Mouse (Mus musculus): ENCODE measurements around the gene 1700001P01Rik. TPM values are rescaled to one million over a fixed set of nuclear protein-coding genes. Genes with fewer than 3 reads are reported as not detected.

1700001P01Rik gene
- polyA plus RNA-seq, 1 experiment from 2014 or later, result 0.83 TPM

DNA sequence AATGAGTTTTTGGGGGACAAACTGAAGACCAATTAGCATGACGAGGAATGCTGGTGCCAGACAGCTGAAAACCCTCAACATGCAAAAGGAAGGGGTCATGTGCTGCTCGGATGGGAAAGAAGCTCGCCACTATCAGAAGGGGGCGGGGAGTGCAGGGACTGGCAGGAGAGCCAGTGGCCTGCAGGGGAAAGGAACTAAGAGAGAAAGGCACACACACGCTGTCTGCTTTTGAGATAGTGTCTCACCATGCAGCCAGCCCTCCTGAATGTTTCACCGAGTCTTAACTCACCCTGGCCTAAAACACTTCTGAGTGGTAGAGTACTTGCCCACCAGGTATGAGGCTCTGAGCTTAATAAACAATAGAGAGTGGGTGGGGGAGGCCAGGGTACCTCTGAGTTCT lies 16.8 kb downstream of the 1700001P01Rik start:
- H3K4me3 ChIP-seq, result no peak overlapping the region
- peaks cover 91% of the 10 kb centered on the region for H3K36me3 ChIP-seq
- H3K4me2 ChIP-seq (replicated peaks), result no peak overlapping the region
- H3K9me3 ChIP-seq, result 0 out of 2 replicates have a peak, but pooled peaks cover 3% of the 10 kb centered on the region
- H3K4me1 ChIP-seq, result no peaks in the 10 kb centered on the region
- 82% methylated on average over 6 of the region's 6 CpGs for WGBS
- H3K27ac ChIP-seq, result no peak overlapping the region
- no peaks in the 10 kb centered on the region for H3K27me3 ChIP-seq
- no peak for ATAC-seq (ENCODE audit: low FRiP score, low read depth)
- H3K9ac ChIP-seq, result no peak overlapping the region

DNA sequence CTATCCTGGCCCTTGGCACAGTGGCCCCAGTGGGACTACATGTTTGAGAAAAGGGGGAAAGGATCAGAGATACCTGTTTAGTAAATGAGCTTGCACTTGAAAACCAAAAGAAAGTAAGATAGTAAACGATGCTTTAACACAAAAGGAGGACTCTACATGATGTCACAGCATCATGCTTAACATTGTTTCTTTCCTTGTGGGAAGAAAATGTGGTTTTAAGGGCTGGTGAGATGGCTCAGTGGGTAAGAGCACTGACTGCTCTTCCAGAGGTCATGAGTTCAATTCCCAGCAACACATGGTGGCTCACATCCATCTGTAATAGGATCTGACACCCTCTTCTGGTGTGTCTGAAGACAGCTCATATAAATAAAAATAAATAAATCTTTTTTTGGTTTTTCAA lies 17.6 kb downstream of the 1700001P01Rik start:
- WGBS, result 93% methylated on average over 1 of the region's 1 CpGs
- Histone ChIP-seq H3K27ac (no peak overlapping the region), H3K4me2 (replicated peaks) (no peak overlapping the region), H3K27me3 (no peaks in the 10 kb centered on the region), H3K4me3 (no peak overlapping the region), H3K9ac (no peak overlapping the region), H3K36me3 (peaks cover 92% of the 10 kb centered on the region), H3K9me3 (0 out of 2 replicates have a peak, but pooled peaks cover 3% of the 10 kb centered on the region), H3K4me1 (no peaks in the 10 kb centered on the region)
- ATAC-seq (ENCODE audit: low FRiP score, low read depth), result no peak

DNA sequence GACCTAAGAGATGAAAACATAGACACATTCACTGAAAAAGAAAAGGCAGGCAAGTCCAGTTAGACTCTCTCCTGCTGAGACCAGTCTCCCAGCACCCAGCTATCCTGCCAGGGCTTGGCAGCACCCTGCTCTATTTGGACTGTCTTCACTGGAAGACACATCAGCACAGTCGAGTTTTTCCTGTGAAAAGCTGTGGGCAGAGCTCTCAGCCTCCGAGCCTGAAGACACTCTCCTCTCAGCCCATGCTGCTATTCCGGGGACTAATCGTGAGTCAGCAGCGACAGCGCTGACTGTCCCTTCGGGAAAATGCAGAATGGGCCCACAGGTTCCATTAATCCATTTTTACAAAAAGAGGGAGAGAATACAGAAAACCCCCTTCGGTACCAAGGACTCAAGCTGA lies 22.4 kb downstream of the 1700001P01Rik start:
- H3K4me2 ChIP-seq (replicated peaks), result no peak overlapping the region
- no peaks in the 10 kb centered on the region for H3K4me1 ChIP-seq
- peaks cover 95% of the 10 kb centered on the region for H3K36me3 ChIP-seq
- no peak overlapping the region for H3K27ac ChIP-seq
- 92% methylated on average over 8 of the region's 8 CpGs for WGBS
- H3K9me3 ChIP-seq, result peaks cover 5% of the 10 kb centered on the region; the same call in 1 of the 2 replicates
- ATAC-seq (ENCODE audit: low FRiP score, low read depth), result no peak
- no peaks in the 10 kb centered on the region for H3K27me3 ChIP-seq
- H3K4me3 ChIP-seq, result no peak overlapping the region
- H3K9ac ChIP-seq, result no peak overlapping the region

DNA sequence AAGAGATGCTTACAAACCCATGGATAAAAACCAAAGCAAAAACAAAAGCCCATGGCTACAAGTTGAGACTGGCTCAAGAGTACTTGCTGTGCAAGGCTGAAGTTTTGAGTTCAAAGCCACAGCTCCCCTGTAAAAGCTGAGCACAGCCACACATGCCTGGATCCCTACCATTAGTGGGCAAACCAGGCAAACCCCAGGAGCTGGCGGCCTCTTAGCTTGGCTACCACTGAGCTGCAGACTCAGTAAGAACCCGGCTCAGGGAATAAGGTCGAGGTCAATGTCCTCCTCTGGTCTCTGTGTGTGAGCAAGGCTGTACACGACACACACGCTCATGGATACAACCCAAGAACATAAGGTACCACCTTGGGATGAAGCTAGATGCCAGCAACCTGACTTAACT lies 27.2 kb downstream of the 1700001P01Rik start:
- ATAC-seq (ENCODE audit: low FRiP score, low read depth), result no peak
- H3K4me1 ChIP-seq, result peaks cover 4% of the 10 kb centered on the region
- H3K27me3 ChIP-seq, result no peaks in the 10 kb centered on the region
- WGBS, result 89% methylated on average over 5 of the region's 5 CpGs
- H3K36me3 ChIP-seq, result peaks cover 76% of the 10 kb centered on the region
- H3K27ac ChIP-seq, result no peak overlapping the region
- no peak overlapping the region for H3K4me2 ChIP-seq (replicated peaks)
- H3K4me3 ChIP-seq, result no peak overlapping the region
- H3K9me3 ChIP-seq, result peaks cover 5% of the 10 kb centered on the region; the same call in 1 of the 2 replicates
- no peak overlapping the region for H3K9ac ChIP-seq

DNA sequence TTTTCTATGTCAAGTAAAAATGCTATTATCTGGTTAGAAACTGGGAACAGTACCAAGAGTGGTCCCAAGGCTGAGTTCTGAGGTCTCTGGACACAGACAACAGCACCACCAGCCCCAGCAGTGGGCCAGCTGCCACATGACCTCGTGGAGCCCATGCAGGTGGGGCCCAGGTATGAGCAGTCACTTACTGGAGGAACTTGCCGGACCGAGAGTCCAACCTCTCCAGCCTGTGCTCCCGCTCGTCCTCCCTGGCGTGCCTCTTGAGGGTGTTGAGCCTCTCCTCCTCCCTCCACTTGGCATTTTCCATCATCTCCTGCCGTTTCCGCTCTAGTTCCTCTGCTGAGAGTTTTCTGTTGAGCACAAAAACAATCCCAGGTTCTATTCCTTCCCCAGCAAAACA lies 27.9 kb downstream of the 1700001P01Rik start:
- no peak for ATAC-seq (ENCODE audit: low FRiP score, low read depth)
- peaks cover 5% of the 10 kb centered on the region; the same call in 1 of the 2 replicates for H3K9me3 ChIP-seq
- no peak overlapping the region for H3K4me3 ChIP-seq
- no peak overlapping the region for H3K9ac ChIP-seq
- no peaks in the 10 kb centered on the region for H3K27me3 ChIP-seq
- H3K27ac ChIP-seq, result no peak overlapping the region
- H3K4me2 ChIP-seq (replicated peaks), result no peak overlapping the region
- peaks cover 11% of the 10 kb centered on the region for H3K4me1 ChIP-seq
- 90% methylated on average over 8 of the region's 8 CpGs for WGBS
- H3K36me3 ChIP-seq, result peaks cover 69% of the 10 kb centered on the region

DNA sequence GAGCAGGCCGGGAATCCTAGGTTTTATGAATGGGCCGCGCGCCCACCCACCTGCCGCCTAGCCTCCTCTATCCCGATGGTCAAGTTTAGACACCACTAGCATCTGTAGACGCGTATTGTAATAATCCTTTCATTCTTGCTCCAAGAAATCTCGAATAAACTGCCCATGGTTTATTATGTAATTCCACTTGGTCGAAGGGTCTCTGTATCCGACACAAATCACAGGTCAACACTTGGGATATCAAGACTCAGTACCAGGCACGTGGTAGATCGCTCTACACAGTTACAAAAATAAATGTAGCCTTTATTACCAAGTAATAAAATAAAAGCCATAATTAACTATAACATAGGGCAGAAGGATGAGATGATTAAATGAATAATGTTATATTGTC lies 30.4 kb downstream of the 1700001P01Rik start:
- 10% methylated on average over 13 of the region's 13 CpGs for WGBS
- Histone ChIP-seq H3K4me2 (replicated peaks) (peak overlapping the region; percentile 56), H3K9me3 (no peaks in the 10 kb centered on the region), H3K4me1 (peaks cover 18% of the 10 kb centered on the region), H3K36me3 (peaks cover 46% of the 10 kb centered on the region), H3K9ac (no peak overlapping the region), H3K4me3 (peak overlapping the region; percentile 81), H3K27ac (no peak overlapping the region), H3K27me3 (no peaks in the 10 kb centered on the region)
- ATAC-seq (ENCODE audit: low FRiP score, low read depth), result no peak

DNA sequence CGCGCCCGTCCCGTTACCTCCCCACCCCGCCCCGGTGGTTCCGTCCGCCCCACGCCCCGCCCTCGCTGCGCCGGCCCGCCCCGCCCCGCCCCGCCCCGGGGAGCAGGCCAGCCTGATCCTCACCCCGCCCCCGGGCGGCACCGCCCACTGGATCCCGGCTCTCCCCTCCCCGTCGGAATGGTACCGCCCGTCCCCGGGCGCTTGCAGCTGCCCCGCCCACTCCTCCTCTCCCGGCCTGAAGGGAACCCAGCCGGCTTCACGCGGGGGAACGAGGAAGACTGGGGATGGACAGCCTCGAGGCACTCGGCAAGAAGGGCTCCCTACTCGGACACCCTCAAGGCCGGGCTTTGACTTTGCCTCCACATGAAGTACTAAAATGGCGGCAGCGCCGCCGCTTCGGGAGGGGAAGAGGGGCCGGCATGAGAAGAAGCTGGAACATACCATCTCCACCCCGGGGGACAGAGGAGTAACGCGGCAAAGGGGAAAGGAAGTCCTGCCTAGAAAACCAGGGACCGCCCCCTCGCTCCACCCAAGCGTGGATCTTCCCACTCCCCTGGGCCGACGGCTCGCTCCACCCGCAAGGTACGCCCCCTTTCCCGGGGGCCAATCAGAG lies 30.9 kb downstream of the 1700001P01Rik start:
- Histone ChIP-seq H3K27me3 (no peaks in the 10 kb centered on the region), H3K27ac (peak overlapping the region; percentile 92), H3K9me3 (no peaks in the 10 kb centered on the region), H3K4me3 (peak overlapping the region; percentile 81), H3K36me3 (peaks cover 41% of the 10 kb centered on the region), H3K4me2 (replicated peaks) (peak overlapping the region; percentile 88), H3K4me1 (peaks cover 18% of the 10 kb centered on the region), H3K9ac (peak overlapping the region; percentile 86)
- ATAC-seq (ENCODE audit: low FRiP score, low read depth), result peak; percentile 96
- under 1% methylated on average over 31 of the region's 57 CpGs for WGBS

DNA sequence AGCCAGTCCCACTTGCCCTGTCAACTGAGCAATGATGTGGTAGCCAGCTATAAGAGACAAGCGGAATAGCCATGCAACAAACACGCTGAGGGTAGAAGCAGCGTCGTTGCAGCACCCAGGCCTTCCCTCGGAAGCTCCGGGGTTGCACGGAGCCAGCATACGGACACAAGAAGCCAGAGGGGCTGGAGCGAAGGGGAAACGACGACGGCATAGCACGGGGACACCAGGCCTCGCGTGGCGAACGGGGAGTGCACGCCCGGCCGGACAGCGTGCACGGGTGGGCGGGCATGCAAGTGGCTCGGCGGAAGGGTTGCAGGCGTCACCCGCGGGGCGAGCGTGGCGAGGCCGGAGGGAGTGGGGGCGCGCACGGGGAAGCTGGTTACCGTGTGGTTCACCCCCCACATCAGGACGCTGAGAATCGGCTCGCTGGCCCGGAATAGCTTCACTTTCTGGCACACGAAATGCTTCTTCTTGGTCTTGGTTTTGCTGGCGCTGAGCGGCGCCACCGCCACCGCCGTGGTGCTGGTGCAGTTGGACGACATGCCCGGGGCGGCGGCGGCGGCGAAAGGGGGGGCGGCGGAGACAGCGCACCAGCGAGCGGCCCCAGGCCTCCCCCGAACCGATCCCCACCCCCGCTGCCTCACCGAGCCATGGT lies 31.5 kb downstream of the 1700001P01Rik start, which contains the start of gene Pip4k2b:
Gene Pip4k2b, minus strand, starts transcription at position 642 of the 655 bp plus-strand sequence.
- peak within 1 kb of the TSS; percentile 81 for H3K4me3 ChIP-seq
- peaks cover under 1% of the 10 kb centered on the region; the same call in 1 of the 2 replicates for H3K9me3 ChIP-seq
- no peaks in the 10 kb centered on the region for H3K27me3 ChIP-seq
- under 1% methylated on average over 56 of the region's 63 CpGs for WGBS
- peaks cover 18% of the 10 kb centered on the region for H3K4me1 ChIP-seq
- ATAC-seq (ENCODE audit: low FRiP score, low read depth), result peak; percentile 57
- peak within 1 kb of the TSS; percentile 88 for H3K4me2 ChIP-seq (replicated peaks)
- peak within 1 kb of the TSS; percentile 92 for H3K27ac ChIP-seq
- H3K9ac ChIP-seq, result peak within 1 kb of the TSS; percentile 86
- peaks cover 35% of the 10 kb centered on the region for H3K36me3 ChIP-seq

DNA sequence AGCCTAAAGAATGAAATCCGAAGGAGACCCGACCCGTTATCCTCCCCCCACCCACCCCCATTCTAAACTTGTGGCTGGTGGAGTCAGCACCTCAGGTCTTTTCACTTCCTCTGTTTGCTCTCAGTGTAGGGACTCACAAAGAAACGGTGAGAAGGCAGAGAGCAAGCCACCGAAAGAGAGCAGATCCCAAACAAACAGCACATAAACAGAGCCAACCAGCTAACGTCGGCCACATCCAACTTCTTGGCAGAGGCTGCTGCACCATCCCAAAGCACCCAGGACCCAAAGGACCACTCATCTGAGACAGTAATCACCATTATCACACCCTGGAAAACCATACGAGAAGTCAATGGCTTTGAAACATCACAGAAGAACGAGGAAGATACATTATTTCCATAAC lies 32.3 kb downstream of the 1700001P01Rik start:
- WGBS, result 38% methylated on average over 9 of the region's 9 CpGs
- Histone ChIP-seq H3K36me3 (peaks cover 28% of the 10 kb centered on the region), H3K27me3 (no peaks in the 10 kb centered on the region), H3K4me1 (peaks cover 18% of the 10 kb centered on the region), H3K9me3 (peaks cover 3% of the 10 kb centered on the region; the same call in 1 of the 2 replicates), H3K27ac (peak overlapping the region; percentile 81; the same call in 1 of the 2 replicates), H3K9ac (peak overlapping the region; percentile 86), H3K4me3 (peak overlapping the region; percentile 81), H3K4me2 (replicated peaks) (peak overlapping the region; percentile 88)
- no peak for ATAC-seq (ENCODE audit: low FRiP score, low read depth)

DNA sequence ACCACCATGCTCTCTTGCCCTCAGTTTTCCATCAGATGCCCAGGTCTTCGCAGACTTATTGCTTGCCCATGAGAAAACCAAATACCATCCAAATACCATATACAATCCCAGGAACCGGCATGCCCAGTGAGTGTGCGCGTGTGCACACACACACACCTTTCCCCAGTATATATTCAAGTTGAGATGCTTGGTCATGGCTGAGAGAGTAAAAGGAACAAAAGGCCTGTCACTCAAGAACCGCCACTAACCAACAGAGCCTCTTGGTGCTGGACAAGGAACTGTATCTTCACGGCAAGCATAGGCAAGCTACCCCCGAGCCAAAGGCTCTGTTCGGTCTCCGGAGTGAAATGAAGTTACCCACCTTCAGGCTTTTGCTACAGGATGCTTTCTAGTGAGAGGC lies 33.1 kb downstream of the 1700001P01Rik start:
- Histone ChIP-seq H3K27me3 (no peaks in the 10 kb centered on the region), H3K9ac (peak overlapping the region; percentile 86), H3K36me3 (peaks cover 19% of the 10 kb centered on the region), H3K9me3 (peaks cover 3% of the 10 kb centered on the region; the same call in 1 of the 2 replicates), H3K27ac (no peak overlapping the region), H3K4me2 (replicated peaks) (peak overlapping the region; percentile 88), H3K4me1 (peaks cover 23% of the 10 kb centered on the region), H3K4me3 (peak overlapping the region; percentile 81)
- 91% methylated on average over 9 of the region's 9 CpGs for WGBS
- no peak for ATAC-seq (ENCODE audit: low FRiP score, low read depth)

DNA sequence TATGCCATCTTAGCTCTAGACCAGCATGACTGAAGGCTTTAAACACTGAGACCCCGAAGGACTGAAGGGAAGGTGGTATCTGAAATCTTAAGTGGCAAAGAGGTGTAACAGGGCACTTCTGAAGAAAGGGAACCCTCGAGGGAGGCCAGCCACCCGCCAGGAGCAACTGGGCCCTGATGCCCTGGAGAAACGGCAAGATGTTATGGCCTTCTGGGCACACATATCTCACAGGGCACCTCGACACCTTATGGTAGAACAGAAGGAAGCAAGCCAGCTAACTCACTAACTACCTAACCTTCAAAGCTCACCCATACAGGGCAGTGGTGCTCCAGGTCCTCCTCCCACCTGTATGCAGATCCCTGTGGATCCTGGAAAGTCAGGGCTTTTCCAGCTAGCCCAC lies 33.6 kb downstream of the 1700001P01Rik start:
- H3K4me2 ChIP-seq (replicated peaks), result peak overlapping the region; percentile 88; the same call in 1 of the 2 replicates
- no peak overlapping the region; the same call in 1 of the 2 replicates for H3K4me3 ChIP-seq
- H3K27ac ChIP-seq, result no peak overlapping the region
- peaks cover 15% of the 10 kb centered on the region for H3K36me3 ChIP-seq
- peaks cover 27% of the 10 kb centered on the region for H3K4me1 ChIP-seq
- H3K27me3 ChIP-seq, result no peaks in the 10 kb centered on the region
- no peak for ATAC-seq (ENCODE audit: low FRiP score, low read depth)
- H3K9me3 ChIP-seq, result peaks cover 3% of the 10 kb centered on the region; the same call in 1 of the 2 replicates
- WGBS, result 94% methylated on average over 5 of the region's 5 CpGs
- H3K9ac ChIP-seq, result no peak overlapping the region

DNA sequence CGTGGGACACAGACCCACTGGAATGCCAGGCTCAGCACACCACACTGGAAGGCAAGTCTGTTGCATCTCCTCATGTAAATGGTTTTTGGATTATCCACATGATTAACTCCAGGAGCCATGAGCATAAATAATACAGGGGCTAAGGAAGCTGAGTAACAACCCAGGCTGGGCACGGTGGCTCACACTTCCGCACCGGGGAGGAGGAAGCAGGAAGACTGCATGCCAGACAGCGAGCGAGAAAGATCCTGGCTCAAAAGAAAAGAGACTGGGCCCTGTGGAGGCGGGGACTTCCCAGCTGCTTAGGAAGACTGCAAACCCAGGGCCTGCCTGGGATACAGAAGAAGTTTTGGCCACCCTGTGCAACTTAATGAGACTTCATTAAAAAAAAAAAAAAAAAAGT lies 35.5 kb downstream of the 1700001P01Rik start:
- peaks cover 3% of the 10 kb centered on the region; the same call in 1 of the 2 replicates for H3K9me3 ChIP-seq
- no peaks in the 10 kb centered on the region for H3K27me3 ChIP-seq
- 52% methylated on average over 7 of the region's 7 CpGs for WGBS
- H3K4me3 ChIP-seq, result no peak overlapping the region
- no peak for ATAC-seq (ENCODE audit: low FRiP score, low read depth)
- H3K36me3 ChIP-seq, result peaks cover 5% of the 10 kb centered on the region; the same call in 1 of the 2 replicates
- H3K4me1 ChIP-seq, result peaks cover 27% of the 10 kb centered on the region
- no peak overlapping the region; the same call in 1 of the 2 replicates for H3K27ac ChIP-seq
- no peak overlapping the region for H3K4me2 ChIP-seq (replicated peaks)
- H3K9ac ChIP-seq, result peak overlapping the region; percentile 19; the same call in 1 of the 2 replicates

All from limb, embryonic 13.5 days (tissue).